8 mouse cellular contexts compared by ENCODE assay signal in genomic region chr6:119482958-119483600, GRCm38 (mm10). TPM values are rescaled to one million over a fixed set of nuclear protein-coding genes. Genes with fewer than 3 reads are reported as not detected.
A peak's percentile ranks its signal among the peaks of the same experiment; 100 is the strongest.
DNase-seq lines count a peak whose midpoint lies in the region; ATAC-seq and TF ChIP-seq lines count a peak whose summit lies in the region.

No protein-coding gene starts in this region.

- WGBS in bone marrow, adult 2 months, result 62% methylated on average over 16 of the region's 16 CpGs
- 21% methylated on average over 16 of the region's 16 CpGs for WGBS in forebrain, embryonic 15.5 days
- 33% methylated on average over 16 of the region's 16 CpGs for WGBS in hindbrain, postnatal 0 days
- WGBS in limb, embryonic 13.5 days, result 40% methylated on average over 16 of the region's 16 CpGs
- 28% methylated on average over 16 of the region's 16 CpGs for WGBS in midbrain, embryonic 14.5 days

- TF ChIP-seq CTCF in bone marrow, adult 2 months (IDR thresholded peaks at IDR 0.05; ENCODE audit: control insufficient read depth, insufficient read depth, low read length), result peak; percentile 36; the same call in 1 of the 2 replicates
- peak; percentile 77 for TF ChIP-seq CTCF in hindbrain, postnatal 0 days (IDR thresholded peaks at IDR 0.05; ENCODE audit: low read depth)

- H3K9ac ChIP-seq in forebrain, embryonic 15.5 days (replicated peaks), result peak overlapping the region; percentile 23
- H3K9ac ChIP-seq in hindbrain, postnatal 0 days (replicated peaks; ENCODE audit: low read length), result no peak overlapping the region
- peak overlapping the region; percentile 55 for H3K9ac ChIP-seq in limb, embryonic 13.5 days
- peak overlapping the region; percentile 36; the same call in 1 of the 2 replicates for H3K9ac ChIP-seq in midbrain, embryonic 14.5 days (replicated peaks; ENCODE audit: low read length)

- ATAC-seq in forebrain, embryonic 15.5 days (replicated peaks), result peak; percentile 26; the same call in 1 of the 2 replicates
- peak; percentile 33; the same call in 1 of the 2 replicates for ATAC-seq in hindbrain, postnatal 0 days
- ATAC-seq in limb, embryonic 13.5 days (ENCODE audit: low FRiP score, low read depth), result no peak
- no peak for ATAC-seq in midbrain, embryonic 14.5 days (ENCODE audit: low FRiP score, low TSS enrichment)
- no peak for ATAC-seq in CD4-positive, CD25-positive, alpha-beta regulatory T cell, adult 4 months

- peak; percentile 44 for DNase-seq in layer of hippocampus, adult 11-12 months (ENCODE audit: low spot score)
- no peak for DNase-seq in layer of hippocampus, adult 9-10 months (ENCODE audit: low spot score)
- peak; percentile 74 for DNase-seq in hindbrain, postnatal 0 days (ENCODE audit: low spot score)
- DNase-seq in midbrain, embryonic 14.5 days, result peak; percentile 75

- peaks cover 9% of the 10 kb centered on the region for H3K36me3 ChIP-seq in forebrain, embryonic 15.5 days
- peaks cover 6% of the 10 kb centered on the region; the same call in 1 of the 2 replicates for H3K36me3 ChIP-seq in hindbrain, postnatal 0 days (ENCODE audit: insufficient read depth, low read length)
- H3K36me3 ChIP-seq in limb, embryonic 13.5 days, result peaks cover 11% of the 10 kb centered on the region; the same call in 1 of the 2 replicates
- peaks cover 25% of the 10 kb centered on the region for H3K36me3 ChIP-seq in midbrain, embryonic 14.5 days (ENCODE audit: control insufficient read depth, insufficient read depth, low read length)

- no peak overlapping the region for H3K27ac ChIP-seq in bone marrow, adult 2 months (ENCODE audit: control insufficient read depth, insufficient read depth, low read depth, low read length, poor library complexity)
- no peak overlapping the region for H3K27ac ChIP-seq in forebrain, embryonic 15.5 days (replicated peaks)
- no peak overlapping the region for H3K27ac ChIP-seq in hindbrain, postnatal 0 days
- H3K27ac ChIP-seq in limb, embryonic 13.5 days, result peak overlapping the region; percentile 15; the same call in 1 of the 2 replicates
- 0 out of 2 replicates have a peak overlapping the region, but pooled peaks have one; percentile 20 for H3K27ac ChIP-seq in midbrain, embryonic 14.5 days (replicated peaks; ENCODE audit: low read depth, low read length)

- peaks cover 2% of the 10 kb centered on the region; the same call in 1 of the 2 replicates for H3K4me1 ChIP-seq in bone marrow, adult 2 months (ENCODE audit: control insufficient read depth, insufficient read depth, low read length)
- H3K4me1 ChIP-seq in forebrain, embryonic 15.5 days, result peaks cover 40% of the 10 kb centered on the region
- H3K4me1 ChIP-seq in hindbrain, postnatal 0 days (ENCODE audit: insufficient read depth, low read length), result peaks cover 7% of the 10 kb centered on the region; the same call in 1 of the 2 replicates
- peaks cover 56% of the 10 kb centered on the region for H3K4me1 ChIP-seq in limb, embryonic 13.5 days
- peaks cover 23% of the 10 kb centered on the region for H3K4me1 ChIP-seq in midbrain, embryonic 14.5 days (ENCODE audit: control insufficient read depth, insufficient read depth, low read length)

- no peaks in the 10 kb centered on the region for H3K9me3 ChIP-seq in forebrain, embryonic 15.5 days
- no peaks in the 10 kb centered on the region for H3K9me3 ChIP-seq in hindbrain, postnatal 0 days (ENCODE audit: low read length)
- H3K9me3 ChIP-seq in limb, embryonic 13.5 days, result no peaks in the 10 kb centered on the region
- no peaks in the 10 kb centered on the region for H3K9me3 ChIP-seq in midbrain, embryonic 14.5 days (ENCODE audit: control insufficient read depth, low read length)

- H3K27me3 ChIP-seq in forebrain, embryonic 15.5 days, result no peaks in the 10 kb centered on the region
- H3K27me3 ChIP-seq in hindbrain, postnatal 0 days (ENCODE audit: insufficient read depth, low read length), result no peaks in the 10 kb centered on the region
- no peaks in the 10 kb centered on the region for H3K27me3 ChIP-seq in limb, embryonic 13.5 days
- H3K27me3 ChIP-seq in midbrain, embryonic 14.5 days (ENCODE audit: control insufficient read depth, insufficient read depth, low read length), result no peaks in the 10 kb centered on the region

- peak overlapping the region; percentile 19 for H3K4me3 ChIP-seq in bone marrow, adult 2 months (replicated peaks; ENCODE audit: control insufficient read depth, low read depth, low read length)
- H3K4me3 ChIP-seq in forebrain, embryonic 15.5 days, result peak overlapping the region; percentile 69
- peak overlapping the region; percentile 25 for H3K4me3 ChIP-seq in hindbrain, postnatal 0 days (ENCODE audit: low read length)
- peak overlapping the region; percentile 30 for H3K4me3 ChIP-seq in limb, embryonic 13.5 days
- peak overlapping the region; percentile 91 for H3K4me3 ChIP-seq in midbrain, embryonic 14.5 days (replicated peaks; ENCODE audit: low read depth, low read length)

- H3K4me2 ChIP-seq in forebrain, embryonic 15.5 days (replicated peaks), result peak overlapping the region; percentile 95
- H3K4me2 ChIP-seq in hindbrain, postnatal 0 days (ENCODE audit: low read depth, low read length), result peak overlapping the region; percentile 99
- peak overlapping the region; percentile 100 for H3K4me2 ChIP-seq in limb, embryonic 13.5 days (replicated peaks)
- H3K4me2 ChIP-seq in midbrain, embryonic 14.5 days (ENCODE audit: low read length), result peak overlapping the region; percentile 100

- TF ChIP-seq POLR2A in bone marrow, adult 2 months (IDR thresholded peaks at IDR 0.05; ENCODE audit: borderline replicate concordance, control insufficient read depth, low read depth, low read length), result no peak

RNA-seq across cellular contexts. Expression of gene Fbxl14, which starts 3.6 kb away (rescaled TPM):
- 12.8 and 22.8 TPM in 2 replicates for polyA plus RNA-seq in bone marrow, adult 2 months (2011; ENCODE audit: insufficient read depth, insufficient read length, low replicate concordance, missing spikeins)
- polyA plus RNA-seq in forebrain, embryonic 15.5 days (2015; fragmentation: Nextera tagmentation; extraction: Ambion mirVana), result 3.7 and 4.0 TPM in 2 replicates
- 51.6 and 57.3 TPM in 2 replicates for total RNA-seq in hindbrain, postnatal 0 days (2014; rRNA removed)
- polyA plus RNA-seq in hindbrain, postnatal 0 days (2015; fragmentation: Nextera tagmentation; extraction: Ambion mirVana), result 2.0 and 2.7 TPM in 2 replicates
- polyA plus RNA-seq in limb, embryonic 13.5 days (2015; fragmentation: Nextera tagmentation; extraction: Ambion mirVana), result 2.9 and 4.1 TPM in 2 replicates
- 5.5 and 5.6 TPM in 2 replicates for polyA plus RNA-seq in midbrain, embryonic 14.5 days (2014; fragmentation: Nextera tagmentation; extraction: Ambion mirVana)
- polyA plus RNA-seq in CD4-positive, CD25-positive, alpha-beta regulatory T cell, adult 4 months (2017; shearing (Covaris generic)), result 10 to 100 TPM; 10.7 to 11.3 TPM

Comparison
In these comparisons a context has a peak if more than half of its experiments do, and no peak if none do; other contexts are left out.
1. H3K27ac ChIP-seq: peak in limb, embryonic 13.5 days (single experiment) and midbrain, embryonic 14.5 days (single experiment); none in bone marrow, adult 2 months (single experiment), forebrain, embryonic 15.5 days (single experiment) and hindbrain, postnatal 0 days (single experiment).
2. H3K4me3 ChIP-seq: peak in every context shown above with its lines; median percentile 91 in midbrain, embryonic 14.5 days; 69 in forebrain, embryonic 15.5 days; 30 in limb, embryonic 13.5 days; 25 in hindbrain, postnatal 0 days; 19 in bone marrow, adult 2 months.
3. ATAC-seq: peak in forebrain, embryonic 15.5 days (single experiment) and hindbrain, postnatal 0 days (single experiment); none in limb, embryonic 13.5 days (single experiment), midbrain, embryonic 14.5 days (single experiment) and CD4-positive, CD25-positive, alpha-beta regulatory T cell, adult 4 months (single experiment).
4. Peak in every context shown above with its lines, with median percentiles within 50 percentile points of each other: H3K4me2 ChIP-seq.